Mouse (Mus musculus): ENCODE results near the gene Cmss1.

Cmss1 gene

DNA sequence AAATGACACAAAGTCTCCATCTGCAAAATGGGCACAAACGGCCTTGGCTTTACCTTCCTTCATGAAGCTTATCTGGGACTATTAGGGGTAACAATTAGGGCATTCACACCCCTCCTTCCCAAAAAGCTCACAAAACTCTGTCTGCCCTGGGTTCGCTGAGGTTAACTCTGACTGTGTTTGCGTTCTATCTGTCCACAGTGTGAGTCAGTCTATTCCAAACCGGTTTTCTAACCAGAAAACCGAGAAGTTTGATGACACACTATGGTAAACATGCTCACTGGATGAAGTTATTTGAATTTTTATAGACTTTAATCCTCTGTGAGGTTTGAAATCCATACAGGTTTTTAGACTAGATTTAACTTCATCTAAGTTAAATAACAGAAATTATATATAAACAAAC lies 81.6 kb downstream of the Cmss1 start:
- in situ Hi-C loops (cut with MboI, MseI) = no loop called here

DNA sequence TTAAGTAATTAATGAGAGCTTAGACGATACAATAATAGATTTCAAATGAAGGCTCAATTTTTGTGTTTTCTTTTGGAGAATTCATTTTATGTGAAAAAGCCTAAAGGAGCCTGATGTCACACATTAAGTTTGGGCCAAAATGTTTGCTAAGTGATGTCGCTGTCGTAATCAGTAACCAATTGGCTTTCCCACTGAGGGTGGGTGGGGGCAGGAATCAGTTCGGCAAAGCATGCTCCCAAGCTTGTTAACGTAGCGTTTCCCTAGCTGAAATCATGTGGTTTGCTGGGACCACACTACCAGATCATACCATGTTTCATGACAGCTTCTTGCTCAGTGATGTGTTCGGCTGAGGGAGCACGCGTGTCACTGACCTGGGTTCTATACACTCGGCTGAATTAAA lies 91.0 kb downstream of the Cmss1 start:
- in situ Hi-C loops (cut with MboI, MseI) = no loop called here

DNA sequence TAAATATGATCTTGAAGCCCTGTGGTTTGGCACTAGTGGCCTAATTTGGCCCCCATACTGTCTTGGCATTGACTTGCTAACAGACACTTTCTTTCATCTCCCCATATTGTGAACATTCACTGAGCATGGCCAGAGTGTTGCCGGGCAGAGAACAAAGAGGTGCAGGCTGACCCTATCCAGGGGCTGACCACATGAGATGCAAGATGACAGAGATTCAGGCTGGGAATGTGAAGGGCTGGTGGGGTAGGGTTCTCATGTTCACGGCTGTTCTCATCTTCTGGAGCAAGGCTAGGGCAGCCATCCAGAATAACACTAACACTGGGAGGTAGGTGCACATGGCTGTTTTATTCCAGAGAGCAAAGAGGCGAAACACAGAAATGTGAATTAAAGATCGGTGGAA lies 92.3 kb downstream of the Cmss1 start:
- in situ Hi-C loops (cut with MboI, MseI) = no loop called here

DNA sequence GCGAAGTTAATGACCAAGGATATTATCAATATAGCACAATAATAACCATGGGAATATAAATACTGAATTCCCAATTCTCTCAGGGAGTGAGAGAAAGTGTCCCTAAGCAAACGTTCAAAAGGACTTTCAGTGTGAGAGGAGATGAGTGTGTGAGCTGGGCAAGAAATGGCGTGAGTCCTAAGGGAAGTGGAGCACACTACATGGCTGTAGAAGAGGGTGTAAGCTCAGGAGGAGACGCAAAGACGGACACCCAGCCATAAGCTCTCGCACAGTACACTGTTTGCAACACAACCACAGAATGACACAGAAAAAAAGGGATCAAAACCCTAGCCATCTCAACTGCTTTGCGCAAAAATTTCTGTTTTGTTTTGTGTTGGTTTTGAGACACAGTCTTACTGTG lies 93.1 kb downstream of the Cmss1 start:
- in situ Hi-C loops (cut with MboI, MseI) = no loop called here

DNA sequence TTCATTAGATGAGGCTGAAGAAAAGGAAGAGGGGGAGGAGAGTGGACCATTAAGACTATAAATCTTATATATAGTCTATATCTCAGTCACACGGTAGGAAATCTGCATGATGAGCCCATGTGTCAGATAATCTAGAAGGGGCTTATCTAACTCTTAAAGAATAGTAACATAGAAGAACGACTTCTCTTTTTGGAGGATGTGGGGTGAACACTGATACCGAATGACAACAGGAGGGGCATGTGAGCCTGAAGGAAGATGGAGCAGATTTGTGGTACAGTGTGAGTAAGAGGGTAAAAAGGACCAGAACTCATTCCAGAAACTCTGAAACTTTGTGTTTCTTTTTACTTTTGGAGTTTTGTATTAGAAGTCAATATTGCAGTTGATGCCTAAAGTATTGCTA lies 97.6 kb downstream of the Cmss1 start:
- in situ Hi-C loops (cut with MboI, MseI) = loop anchor here (10.0 kb wide), 1 partner anchor 84 kb away; no protein-coding TSS in a partner anchor

DNA sequence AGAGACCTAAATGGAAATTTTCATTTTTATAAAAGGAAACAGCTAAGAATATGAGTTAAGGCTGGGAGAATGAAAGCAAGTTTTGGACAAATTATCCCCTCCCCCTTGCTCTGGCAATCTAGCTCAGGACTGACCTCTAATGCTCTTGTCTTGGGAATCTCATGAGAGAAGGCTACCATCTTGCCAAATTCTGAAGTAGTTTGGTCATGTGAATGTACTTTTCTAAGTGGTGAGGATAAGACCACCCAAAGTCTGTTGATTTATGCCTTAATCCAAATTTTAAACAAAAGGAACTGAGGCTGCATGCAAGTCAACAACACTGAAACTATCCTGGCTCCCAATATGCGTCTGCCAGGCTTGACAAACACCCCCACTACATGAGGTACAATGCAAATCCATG lies 98.3 kb downstream of the Cmss1 start:
- in situ Hi-C loops (cut with MboI, MseI) = loop anchor here (10.0 kb wide), 1 partner anchor 84 kb away; no protein-coding TSS in a partner anchor

DNA sequence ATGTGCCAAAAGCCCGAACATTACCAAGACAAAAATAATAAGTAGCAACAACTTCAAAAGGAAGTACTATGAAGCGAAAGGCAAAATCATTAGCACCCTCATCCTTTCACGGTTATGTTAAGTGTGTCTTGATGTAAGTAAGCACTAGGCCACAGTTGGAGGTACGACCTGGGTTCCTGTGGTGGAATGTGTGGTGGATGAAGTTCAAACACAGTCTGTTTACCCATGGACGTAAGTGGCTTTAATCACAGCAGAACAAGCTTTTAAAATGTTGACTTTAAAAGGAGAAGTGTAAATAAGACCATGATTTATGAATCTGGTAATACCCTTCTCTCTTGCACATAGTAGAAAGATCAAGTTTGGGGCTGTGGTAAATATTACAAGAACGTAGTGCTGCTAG lies 100.5 kb downstream of the Cmss1 start:
- in situ Hi-C loops (cut with MboI, MseI) = loop anchor here (10.0 kb wide), 1 partner anchor 81 kb away; no protein-coding TSS in a partner anchor

DNA sequence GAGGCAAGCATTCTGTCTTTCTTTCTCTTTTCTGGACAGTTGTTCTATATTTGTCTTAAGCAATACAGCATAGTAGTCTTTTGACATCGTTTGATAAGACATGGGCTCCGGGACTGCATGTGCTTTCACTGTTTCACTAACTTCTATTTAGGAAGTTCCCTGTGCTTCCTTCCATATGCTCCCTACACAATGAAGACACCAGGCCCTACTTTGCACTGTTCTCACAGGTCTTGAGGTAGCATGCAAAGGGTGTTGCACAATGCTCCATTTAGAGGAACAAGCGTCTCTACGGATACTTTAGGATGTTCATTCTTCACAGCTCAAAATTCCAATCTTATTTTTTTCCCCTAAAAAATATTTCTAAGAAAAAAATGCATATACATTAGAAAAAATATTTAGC lies 101.9 kb downstream of the Cmss1 start:
- in situ Hi-C loops (cut with MboI, MseI) = loop anchor here (5.0 to 10.0 kb wide), 2 partner anchors 73 to 80 kb away; no protein-coding TSS in a partner anchor

DNA sequence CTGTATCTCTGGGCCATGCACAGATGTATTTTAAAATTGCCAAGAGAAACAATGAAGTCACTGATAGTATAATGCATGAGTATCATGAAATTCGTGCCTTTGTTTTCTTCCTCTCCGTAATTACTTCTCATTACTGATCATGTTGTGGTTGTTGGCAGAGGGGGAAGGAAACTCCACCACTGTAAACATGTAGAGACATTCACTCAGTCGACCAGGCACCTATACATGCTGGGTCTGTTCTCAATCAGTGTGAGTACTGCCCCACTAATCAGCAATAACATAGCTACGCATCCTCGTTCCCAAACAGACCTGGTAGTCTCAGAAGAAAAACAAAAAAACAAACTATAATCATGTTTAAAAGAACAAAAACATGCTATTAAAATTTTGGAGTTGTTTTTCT lies 103.9 kb downstream of the Cmss1 start:
- in situ Hi-C loops (cut with MboI, MseI) = loop anchor here (5.0 to 10.0 kb wide), 2 partner anchors 75 to 78 kb away; no protein-coding TSS in a partner anchor

DNA sequence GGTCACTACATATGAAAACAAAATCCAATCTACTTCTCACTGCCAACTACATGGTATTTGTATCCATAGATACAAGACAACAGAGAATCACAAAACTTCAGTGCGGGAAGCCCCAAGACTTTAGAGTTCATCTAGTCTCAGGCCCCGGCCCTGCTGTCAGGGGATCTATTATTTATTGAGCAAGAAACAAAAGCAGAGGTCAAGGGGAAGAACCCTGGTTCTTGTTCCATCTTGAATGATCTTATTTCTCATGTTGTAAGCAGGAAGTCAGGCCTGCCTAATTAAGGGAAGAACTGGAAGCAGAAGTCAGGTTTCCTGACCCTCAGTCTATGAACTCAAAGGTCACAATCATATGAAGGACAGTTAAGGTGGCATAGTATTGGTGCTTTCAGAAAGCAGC lies 104.4 kb downstream of the Cmss1 start:
- in situ Hi-C loops (cut with MboI, MseI) = loop anchor here (5.0 to 10.0 kb wide), 2 partner anchors 75 to 77 kb away; no protein-coding TSS in a partner anchor

DNA sequence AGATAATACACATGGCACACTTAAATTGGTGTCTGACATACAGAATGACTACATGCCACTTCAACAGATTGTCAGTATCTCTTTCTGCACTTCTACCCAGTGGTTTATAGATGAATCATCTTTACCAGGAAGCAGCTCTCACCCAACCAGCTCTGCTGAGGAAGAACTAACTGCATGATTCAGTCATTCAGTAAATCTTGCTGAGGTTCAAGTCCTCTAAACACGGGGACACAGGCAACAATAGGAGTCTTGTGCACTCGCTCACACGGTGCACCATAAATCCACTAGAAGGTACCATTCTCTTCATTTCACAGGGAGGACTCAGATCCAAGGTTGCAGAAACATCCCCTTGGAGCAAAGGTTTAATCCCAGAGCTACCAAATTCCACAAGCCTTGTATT lies 105.8 kb downstream of the Cmss1 start:
- in situ Hi-C loops (cut with MboI, MseI) = loop anchor here (5.0 to 10.0 kb wide), 2 partner anchors 76 kb away; no protein-coding TSS in a partner anchor

DNA sequence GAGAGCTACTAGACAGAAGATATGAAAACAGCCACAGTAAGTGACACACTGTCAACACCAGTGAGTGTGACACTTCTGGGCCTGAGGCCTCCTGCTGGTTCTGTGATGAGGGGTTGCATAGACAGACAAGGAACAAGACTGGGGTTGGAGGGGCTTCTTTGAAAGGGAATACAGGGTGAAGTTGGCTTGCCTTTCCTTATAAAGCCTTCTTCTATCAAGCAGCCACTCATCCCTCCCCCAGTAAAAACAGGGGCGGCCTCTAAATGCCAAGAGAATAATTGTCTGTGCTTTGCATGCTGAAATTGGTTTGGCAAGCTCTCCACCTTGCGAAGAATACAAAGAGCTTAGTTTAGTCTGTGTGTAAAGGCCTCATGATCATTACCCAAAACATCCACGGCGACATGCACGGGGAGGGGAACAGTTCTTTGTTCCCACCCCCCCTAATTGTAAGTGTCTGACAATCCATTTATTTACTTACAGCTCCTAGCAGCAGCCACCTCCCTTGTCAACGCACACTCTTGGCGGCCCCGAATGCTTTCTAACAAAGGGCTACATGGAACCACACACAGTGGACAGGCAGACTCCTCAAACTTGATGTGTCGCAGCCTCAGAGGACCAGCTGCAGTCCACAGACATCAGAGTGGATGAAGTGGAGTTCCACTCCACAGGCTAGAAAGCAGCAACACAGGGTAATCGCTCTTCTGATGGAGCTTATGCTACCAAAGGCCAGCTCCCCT lies 110.1 kb downstream of the Cmss1 start:
- in situ Hi-C loops (cut with MboI, MseI) = loop anchor here (10.0 kb wide), 1 partner anchor 1218 kb away; the partner anchor contains the start of gene Gpr15

DNA sequence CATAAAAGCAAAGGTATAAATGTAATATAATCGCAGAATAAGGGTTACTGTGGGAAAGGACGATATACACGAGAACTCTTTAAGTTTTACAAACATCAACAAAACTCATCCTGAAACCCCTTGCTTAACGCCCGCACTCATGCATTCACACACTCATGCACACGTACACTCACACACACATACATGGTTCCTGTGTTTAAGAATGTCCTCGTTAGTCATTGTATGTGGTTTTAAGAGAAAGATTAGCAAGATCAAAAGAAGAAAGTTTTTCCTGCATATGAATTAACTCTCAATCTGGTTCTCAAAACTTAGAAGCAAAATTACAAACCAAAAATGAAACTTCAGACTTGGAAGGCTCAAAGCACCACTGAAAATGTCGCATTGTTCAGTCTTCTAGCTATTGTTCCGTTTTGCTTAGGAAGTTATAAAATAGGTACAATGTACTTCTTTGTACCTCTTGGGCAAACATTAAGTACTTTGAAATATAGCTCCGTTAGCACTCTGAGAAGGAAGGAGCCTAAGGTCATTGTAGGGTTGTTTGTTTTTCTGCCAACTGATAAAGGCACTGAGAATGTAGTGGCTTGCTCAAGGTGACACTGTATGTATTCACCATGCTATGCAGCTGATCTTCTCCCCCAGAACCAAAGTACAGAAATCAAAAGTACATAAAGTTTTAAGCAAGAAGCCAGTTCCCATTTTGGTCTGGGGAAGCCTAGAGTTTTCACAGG lies 111.0 kb downstream of the Cmss1 start:
- in situ Hi-C loops (cut with MboI, MseI) = loop anchor here (10.0 kb wide), 1 partner anchor 1219 kb away; the partner anchor contains the start of gene Gpr15

DNA sequence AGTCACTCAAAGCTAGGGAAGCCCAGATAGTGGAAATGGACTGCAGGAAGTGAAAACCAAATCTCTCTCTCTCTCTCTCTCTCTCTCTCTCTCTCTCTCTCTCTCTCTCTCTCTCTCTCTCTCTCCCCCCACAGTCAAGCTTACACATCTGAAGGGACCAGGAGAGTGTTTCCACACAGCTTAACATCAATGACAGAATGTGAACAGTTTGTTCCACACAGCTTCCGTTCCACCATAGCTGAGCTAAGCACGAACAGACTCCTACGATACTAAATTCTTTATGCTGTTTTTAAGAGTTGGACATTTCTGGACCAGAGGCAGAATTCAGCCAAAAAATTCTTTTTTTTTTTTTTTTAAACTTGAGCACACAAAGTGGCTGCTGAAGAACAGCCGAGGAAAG lies 114.8 kb downstream of the Cmss1 start:
- in situ Hi-C loops (cut with MboI, MseI) = loop anchor here (10.0 kb wide), 1 partner anchor 1223 kb away; the partner anchor contains the start of gene Gpr15

DNA sequence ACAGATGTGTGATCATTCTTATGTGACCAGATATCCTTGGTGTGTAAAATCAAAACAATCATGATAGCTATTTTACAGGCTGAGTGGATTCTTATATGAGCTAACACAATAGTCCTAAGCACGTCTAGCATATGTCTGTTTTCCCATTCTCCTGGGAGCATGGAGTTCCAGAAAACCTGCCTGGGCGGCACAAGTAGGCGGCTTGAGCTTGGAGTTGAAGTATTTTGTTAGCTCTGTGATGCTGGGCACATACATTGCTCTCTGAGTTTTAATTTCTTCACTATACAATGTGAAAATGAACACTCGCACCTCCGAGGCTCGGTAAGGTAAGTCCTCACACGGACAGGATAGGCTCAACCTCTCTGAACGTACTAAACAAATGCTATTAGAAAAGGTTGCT lies 116.0 kb downstream of the Cmss1 start:
- in situ Hi-C loops (cut with MboI, MseI) = loop anchor here (10.0 kb wide), 1 partner anchor 1224 kb away; the partner anchor contains the start of gene Gpr15

DNA sequence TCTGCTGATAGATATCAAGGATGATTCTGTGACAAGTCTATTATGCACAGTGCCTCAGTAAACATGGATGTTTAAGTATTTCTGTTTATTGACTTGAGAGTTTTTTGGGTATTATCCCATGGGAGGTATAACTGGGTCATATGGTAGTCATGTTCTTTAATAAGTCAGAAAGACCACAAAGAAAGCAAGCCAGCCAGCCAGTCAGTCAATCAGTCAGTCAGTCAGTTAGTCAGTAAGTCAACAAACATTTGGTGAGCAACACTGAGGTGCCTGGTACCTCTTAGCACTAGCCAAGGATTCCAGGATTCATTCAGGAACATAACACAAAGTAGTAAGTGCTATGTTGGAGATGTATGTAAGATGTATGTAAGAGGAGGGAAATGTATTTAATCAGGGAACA lies 118.0 kb downstream of the Cmss1 start:
- in situ Hi-C loops (cut with MboI, MseI) = no loop called here

DNA sequence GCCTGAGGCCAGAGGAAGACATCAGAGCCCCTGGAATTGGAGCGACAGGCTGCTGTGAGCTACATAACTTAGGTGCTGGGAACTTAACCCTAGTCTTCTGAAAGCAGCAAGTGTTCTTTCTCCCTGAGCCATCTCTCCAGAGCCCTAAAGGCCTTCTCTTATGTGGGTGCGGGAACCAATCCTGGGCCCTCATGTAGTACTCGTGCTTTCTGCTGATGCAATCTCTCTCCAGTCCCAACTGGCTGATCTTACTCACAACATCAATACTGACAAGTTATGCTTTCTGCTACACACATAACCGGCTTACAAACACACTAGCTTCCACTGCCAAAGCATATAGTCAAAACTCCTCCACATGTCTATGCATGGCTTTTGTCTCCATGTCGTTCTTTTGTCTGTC lies 120.4 kb downstream of the Cmss1 start:
- in situ Hi-C loops (cut with MboI, MseI) = no loop called here

DNA sequence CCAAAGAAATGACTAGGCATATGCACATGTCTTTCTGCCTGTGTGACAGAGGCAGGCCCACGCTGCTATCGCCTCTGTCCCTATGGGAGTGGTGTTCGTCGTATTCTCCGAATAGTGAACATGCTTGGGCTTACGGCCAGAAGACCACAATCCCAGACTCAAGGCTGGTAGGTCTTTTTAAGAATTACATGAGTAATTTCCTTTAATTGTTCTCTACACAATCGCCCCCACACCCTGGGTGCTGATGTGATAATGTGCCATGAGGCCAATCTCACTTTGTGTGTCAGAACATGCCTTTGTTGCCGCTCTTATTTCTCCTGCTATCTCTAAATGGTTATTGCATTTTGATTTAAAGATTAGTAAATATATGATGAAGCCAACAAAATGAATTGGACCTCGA lies 121.4 kb downstream of the Cmss1 start:
- in situ Hi-C loops (cut with MboI, MseI) = no loop called here

DNA sequence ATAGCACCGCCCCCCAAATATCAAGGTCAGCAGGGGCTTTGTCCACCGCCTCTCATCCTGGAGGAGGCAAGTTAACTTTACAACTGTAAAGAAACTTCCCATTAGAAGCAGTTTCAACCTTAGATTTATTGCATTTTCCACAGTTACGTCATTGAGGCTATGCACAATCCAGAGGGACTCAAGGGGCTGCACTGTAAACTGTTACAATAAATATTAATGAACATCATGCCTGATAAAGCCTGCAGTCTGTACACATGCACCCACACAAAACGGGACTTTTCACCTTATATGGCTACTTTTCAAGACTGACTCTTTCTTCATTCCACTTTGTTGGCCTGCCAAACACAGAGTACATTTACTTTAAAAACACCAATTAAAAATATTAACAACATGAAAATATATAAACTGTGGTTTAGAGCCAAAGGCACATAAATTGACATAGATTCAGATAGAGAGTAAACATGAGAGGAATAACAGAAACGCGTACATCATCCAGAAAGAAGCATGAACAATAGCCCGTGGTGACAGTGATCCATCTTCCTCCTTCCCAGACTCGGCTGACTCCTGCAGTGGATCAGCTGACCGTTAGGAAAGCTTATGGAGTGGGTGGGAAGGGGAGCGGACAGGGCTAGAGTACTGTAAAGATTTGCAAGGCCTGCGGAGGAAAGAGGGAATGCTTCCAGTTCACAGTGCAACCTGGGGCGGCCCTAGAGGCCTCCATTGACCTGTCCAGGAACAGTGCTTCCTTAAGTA lies 122.4 kb downstream of the Cmss1 start:
- in situ Hi-C loops (cut with MboI, MseI) = no loop called here

DNA sequence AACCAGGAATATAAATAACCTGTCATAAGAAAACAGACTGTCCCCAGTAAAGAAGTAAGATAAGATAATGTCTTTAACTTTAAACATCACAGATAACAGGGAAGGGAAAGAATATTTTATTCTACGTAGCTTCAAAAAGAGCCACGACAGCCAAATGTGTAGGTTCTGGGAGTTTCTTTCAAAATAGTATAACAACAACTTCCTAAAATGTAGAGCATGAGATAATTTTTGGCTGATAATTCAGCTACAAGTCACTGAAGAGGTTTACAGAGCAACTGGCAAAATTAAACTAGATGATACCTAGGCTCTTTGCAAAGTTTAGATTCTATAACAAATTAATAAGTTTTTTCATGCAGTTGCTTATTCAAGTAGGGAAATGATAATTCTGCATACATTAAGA lies 123.2 kb downstream of the Cmss1 start:
- in situ Hi-C loops (cut with MboI, MseI) = no loop called here

DNA sequence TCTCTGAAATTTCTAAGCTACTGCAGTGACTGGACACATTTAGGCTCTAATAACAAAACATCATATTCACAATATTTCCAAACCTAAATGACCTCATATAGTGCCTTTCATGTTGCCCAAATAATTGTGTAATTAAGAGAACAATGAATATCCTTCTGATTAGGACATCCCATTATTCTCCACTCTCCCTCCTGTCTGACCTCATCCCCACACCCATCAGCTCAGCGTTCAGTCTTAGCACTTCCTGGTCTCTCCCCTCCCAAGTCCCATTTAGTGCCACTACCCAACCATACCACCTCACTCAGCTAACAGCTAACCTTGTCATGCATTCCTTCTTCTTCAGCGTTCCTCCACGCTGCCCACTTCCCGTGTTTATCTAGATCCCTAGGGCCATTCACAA lies 123.8 kb downstream of the Cmss1 start:
- in situ Hi-C loops (cut with MboI, MseI) = no loop called here

DNA sequence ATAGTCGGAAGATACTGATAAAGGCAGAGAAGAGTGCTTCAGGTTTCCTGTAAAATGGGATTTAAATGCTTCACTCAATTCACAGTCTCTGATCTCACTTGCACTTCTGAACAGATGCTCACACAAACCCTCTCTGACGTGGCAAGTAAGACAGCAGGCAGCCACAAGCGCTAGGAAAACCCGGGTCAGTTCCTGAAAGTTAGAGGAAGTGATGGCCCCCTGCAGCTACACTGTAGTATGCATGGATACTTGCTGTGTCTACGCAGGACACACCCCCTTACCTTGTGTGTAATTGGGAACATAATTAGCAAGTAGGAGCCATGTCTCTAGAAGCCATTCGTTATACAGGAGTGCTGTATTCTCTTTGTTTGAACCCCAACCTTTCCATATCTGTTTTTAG lies 124.4 kb downstream of the Cmss1 start:
- in situ Hi-C loops (cut with MboI, MseI) = no loop called here
